Mouse (Mus musculus) liver, postnatal 0 days (tissue): ENCODE data around the gene Ajuba.

Experiments
- CTCF ChIP-seq: sonication (generic); IDR thresholded peaks from 2 replicates; pipeline ENCODE4 v1.5.1; 2016; ENCODE audit warnings: antibody characterized with exemption, low read depth
- EP300 ChIP-seq: IDR thresholded peaks from 2 replicates; pipeline ENCODE4 v1.6.1; 2016; ENCODE audit warnings: antibody characterized with exemption, low read depth, mild to moderate bottlenecking

GRCm38 (mm10) chr14:54623334-54623733, 46.0 kb upstream of the Ajuba start:
- TF ChIP-seq EP300 (no peak), CTCF (no peak)
